Mouse (Mus musculus): ENCODE measurements around the gene Dhx57.
"Not testable (repeated sequence)": the region's sequence is repeated elsewhere in the genome, so short reads cannot be mapped to it uniquely, and the experiment has no call there.

The Dhx57 gene

DNA sequence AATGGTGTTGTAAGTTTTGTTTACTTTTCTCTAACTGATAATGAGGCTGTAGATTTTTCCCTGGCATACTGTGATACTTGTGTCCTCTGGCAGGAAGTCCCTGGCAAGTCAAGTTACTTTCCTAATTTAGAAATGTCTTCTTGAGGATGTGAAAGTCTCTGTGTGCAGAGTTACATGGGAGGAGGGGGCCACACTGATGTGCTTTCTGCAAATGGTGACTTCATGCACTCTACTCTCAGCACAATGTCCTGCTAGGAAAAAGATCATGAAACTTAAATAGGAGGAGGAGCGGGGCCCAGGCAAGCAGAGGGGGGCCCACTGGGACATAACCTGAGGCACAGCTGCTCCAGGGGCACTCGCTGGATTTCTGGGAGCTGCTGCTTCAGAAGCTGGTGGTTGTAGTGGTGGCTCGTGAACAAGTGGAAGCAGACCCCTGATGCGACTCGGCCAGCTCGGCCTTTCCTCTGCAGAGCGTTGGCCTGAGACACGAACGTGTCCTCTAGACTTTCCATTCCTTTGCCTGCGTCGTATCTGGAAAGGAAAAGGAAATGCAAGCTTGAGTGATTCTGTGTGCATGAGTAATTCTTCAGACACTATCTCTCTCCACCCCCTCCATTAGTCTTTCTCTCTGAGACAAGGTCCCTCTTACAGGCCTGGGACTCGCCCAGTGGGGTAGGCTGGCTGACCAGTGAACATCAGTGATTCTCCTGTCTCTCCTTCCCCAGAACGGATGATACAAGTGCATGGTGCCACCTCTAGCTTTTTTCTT lies 37.3 kb downstream of the Dhx57 start:
- no peak for DNase-seq

DNA sequence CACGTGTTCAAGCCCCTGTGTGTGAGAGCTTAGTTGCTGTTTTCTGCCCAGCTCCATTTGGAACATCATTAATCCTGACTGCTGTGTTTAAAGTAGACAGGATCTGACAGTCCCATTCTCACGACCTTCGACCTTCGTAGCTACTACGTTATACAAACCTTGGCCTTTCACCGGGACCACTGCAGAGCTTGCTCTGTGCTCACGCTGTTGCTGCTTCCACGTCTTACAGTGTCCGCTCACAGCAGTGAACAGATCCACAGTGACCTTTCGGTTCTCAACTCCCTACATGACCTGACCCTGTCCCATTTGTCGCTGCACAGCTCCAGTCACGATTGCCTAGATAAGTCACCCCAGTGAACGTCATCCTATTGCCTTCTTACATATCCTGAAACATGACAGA lies 47.2 kb downstream of the Dhx57 start:
- DNase-seq: no peak

GRCm38 (mm10) chr17:80241594-80241993 lies 48.7 kb downstream of the Dhx57 start:
- no peak for DNase-seq

DNA sequence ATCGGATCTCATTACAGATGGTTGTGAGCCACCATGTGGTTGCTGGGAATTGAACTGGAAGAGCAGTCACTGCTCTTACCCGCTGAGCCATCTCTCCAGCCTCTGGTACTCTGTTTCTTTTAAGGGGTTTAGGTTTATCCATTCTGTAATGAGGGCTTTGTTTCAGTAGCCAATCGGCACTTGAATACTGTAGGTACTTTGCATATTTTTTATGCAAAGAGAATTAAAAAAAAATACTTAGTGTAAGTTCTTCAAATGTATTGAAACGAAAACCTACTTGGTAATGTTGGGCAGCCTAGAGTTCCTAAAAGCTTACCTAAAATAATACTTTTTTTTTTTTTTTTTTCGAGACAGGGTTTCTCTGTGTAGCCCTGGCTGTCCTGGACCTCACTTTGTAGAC lies 52.8 kb downstream of the Dhx57 start:
- DNase-seq: no peak

DNA sequence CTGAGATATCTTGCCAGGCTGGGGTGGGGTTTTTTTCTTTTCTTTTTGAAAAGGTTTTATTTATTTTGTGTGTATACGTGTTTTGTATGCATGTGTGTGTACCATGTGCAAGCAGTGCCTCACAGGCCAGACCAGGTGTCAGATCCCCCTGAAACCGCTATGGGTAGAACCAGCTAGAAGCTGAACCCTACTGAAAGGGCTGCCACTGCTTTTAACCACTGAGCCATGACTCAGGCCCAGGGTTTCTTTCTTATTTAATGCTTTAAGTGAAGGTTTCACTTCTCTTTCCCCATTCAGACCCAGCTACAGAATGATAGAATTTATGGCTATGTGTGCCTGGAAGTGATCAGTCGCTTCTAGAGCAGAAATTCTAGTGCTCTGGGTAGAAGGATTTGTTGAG lies 53.5 kb downstream of the Dhx57 start:
- no peak for DNase-seq

DNA sequence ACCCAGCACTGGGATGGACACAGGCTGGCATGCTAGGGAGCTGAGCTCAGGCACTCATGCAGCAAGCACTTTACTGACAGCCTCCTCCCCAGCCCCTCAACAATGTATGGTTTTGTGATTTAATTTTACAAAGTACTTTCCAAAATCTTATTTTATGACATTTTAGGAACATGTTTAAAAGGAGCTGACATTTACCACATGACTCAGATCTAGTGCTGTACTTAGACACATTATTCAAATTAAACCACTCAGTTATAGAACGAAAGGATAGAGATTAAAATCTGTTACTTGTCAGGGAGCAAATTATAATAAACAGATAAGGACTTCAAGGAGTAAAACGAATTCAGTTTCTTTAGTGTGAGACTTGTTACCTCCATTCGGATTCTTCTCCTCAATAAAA lies 54.8 kb downstream of the Dhx57 start:
- DNase-seq: no peak

GRCm38 (mm10) chr17:80234376-80234775 lies 55.9 kb downstream of the Dhx57 start:
- DNase-seq: no peak

- no peak for DNase-seq
These were observed 56.4 kb downstream of the Dhx57 start for GRCm38 (mm10) chr17:80233844-80234243.

DNA sequence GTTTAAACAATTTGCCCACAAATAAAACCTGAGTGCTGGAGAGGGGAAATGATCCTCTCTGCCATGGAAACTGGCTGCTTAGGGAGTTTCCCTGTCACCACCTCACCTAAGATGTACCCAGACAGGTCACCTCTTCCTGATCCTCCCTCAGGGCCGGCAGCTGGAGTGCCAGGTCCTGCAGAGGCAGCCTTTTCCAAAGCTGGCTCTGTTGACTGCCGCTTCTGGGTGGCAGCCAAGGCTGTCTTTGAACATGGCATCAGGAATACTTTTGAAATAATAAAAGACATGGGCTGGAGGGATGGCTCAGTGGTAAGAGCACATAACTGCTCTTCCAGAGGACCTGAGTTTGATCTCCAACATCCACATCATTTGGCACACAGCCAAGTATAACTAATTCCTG lies 60.9 kb downstream of the Dhx57 start:
- DNase-seq: no peak

DNA sequence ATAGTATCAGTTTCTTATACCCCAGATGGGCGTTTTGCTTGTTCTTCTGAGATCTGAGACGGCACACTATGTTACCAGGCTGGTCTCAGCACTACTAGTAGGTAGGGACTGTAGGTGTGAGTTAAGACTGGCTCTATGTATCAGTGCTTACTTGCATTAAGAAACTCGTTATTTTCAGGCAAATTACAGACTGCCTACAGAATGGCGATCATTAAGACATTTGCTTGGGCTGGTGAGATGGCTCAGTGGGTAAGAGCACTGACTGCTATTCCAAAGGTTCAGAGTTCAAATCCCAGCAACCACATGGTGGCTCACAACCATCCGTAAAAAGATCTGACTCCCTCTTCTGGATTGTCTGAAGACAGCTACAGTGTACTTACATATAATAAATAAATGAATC lies 65.1 kb downstream of the Dhx57 start:
- DNase-seq: not testable (repeated sequence)

DNA sequence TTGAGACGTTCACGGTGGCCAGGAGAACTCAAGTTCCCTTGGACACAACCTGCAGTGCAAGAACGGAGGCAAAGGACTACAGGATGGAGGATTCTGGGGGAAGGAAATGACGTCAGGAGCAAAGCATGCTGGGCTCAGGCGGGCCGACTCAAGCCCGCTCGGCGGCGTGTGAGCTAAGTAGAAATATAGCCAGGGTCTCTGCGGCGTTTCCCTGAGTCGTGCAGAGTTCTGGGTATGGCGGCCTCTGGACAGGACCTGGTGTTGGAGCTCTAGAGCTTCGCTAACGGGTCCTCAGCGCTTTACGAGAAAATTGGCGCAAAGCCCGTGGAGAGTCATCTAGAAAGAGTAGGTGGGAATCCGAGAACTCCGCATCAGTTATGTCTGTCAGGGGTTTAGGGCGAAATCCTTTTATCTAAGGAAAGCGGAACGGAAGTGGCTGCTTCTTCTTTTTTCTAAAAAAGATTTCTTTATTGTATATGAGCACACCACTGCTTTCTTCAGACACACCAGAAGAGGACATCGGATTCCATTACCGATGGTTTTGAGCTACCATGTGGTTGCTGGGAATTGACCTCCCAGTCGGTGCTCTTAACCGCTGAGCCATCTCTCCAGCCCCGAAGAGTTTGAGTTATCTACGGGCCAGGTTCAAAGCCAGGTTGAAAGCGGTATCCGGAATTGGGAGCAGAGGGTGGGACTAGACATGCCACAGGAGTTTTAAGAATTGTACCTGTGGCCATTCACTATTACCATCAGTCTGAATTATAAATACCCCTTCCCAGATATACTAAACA lies 65.8 kb downstream of the Dhx57 start, which contains the start of gene Gemin6:
TSS of gene Gemin6 (plus strand) at position 116 of the 791 bp plus-strand sequence.
- peak; percentile 91 for DNase-seq

DNA sequence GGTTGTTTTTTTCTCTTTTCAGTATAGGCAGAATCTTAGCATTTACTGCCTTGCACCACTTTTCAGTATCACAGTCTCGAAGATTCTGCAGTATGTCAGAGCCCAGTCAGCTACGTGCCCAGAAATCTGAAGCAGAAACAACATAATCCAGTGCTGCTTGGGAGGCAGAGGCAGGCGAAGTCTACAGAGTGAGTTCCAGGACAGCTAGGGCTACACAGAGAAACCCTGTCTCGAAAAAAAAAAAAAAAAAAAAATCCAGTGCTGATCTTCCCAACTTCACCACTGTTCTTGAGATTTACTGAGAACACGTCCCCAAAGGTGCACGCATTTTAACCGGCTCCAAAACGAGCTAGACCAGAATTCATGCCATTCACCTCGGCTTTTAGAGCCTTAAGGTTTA lies 66.4 kb downstream of the Dhx57 start:
- DNase-seq: peak; percentile 7

DNA sequence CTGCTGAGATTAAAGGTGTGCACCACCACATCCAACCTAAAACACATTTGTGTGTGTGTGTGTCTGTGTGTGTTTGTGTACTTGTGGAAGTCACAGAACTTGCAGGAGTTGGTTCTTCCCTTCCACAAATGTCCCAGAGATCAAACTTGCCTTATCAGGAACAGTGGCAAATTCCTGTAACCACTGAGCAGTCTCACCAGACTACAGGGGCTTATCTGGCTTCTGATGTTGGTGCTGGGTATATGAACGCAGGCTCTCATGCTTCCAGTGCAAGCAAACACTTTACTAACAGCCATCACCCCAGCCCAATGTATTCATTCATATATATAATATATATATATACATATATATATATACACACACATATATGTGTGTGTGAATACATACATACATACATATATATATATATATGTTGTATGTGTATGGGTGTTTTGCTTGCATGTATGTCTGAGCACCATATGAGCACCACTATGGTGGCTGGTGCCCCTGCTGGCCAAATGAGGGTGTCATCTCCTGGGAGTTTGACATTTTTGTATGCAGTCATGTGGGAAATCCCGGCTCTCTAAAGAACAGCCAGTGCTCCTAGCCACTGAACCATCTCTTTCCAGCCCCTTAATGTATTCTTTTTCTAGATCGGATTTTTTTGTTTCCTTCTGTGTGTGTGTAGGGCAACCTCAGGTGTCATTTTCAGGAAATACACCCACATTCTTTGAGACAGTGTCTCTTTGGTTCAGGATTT lies 68.2 kb downstream of the Dhx57 start:
- DNase-seq: peak; percentile 29

GRCm38 (mm10) chr17:80221202-80221601 lies 69.1 kb downstream of the Dhx57 start:
- no peak for DNase-seq

GRCm38 (mm10) chr17:80220131-80220530 lies 70.1 kb downstream of the Dhx57 start:
- DNase-seq: no peak

DNA sequence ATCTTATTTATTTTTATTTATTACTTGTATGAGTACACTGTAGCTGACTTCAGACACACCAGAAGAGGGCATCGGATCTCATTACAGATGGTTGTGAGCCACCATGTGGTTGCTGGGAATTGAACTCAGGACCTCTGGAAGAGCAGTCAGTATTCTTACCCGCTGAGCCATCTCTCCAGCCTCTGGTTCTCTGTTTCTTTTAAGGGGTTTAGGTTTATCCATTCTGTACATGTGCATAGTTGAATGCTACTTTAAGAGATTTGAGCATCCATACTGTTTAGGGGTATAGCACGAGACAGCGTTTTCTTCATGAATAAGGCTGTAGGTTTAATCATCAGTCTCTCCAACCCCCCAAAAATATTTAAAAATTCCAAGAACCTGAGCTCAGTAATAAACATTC lies 76.3 kb downstream of the Dhx57 start:
- DNase-seq: not testable (repeated sequence)

DNA sequence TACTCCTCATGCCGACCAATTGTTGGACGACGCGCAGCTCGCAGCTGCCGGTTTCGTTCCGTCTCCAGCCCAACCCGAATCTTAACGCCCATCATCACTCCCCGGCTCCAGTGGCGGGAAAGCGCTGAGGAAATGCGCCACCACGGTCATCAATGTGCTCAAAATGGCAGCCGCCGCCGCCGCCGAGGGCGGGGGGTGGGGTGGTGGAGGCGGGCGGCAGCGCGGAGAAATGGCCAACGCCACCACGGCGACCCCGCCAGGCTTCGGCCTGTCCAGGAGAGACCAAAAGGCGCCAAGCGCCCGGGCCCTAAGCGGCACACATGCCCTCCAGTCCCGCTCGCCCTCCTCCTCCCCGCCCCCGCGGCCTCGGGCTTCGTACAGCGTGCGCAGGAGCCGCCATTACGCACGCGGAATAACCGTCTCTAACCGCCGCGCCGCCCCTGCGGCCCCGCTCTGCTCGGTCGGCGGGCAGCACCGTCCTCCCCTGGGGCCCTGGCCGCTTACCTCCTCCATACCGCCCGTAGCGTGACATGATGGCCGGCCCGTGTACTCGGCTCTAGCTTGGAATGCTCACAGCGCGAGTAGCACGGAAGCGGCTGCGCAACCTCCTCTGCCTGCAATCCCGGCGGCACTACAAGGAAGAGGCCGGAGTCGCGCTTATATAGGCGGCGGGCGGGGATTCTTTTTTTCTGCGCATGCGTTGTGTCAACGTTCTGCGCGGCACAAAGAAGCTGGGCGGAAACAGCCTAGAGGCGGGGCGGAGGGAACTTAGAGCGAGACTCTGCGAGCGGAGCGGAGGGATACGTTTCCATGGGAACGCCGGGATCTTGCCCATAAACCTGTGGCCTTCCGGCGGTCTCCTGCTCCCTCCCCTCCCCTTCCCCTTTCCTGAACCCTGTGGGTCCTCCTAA lies 83.3 kb downstream of the Dhx57 start, which contains the start of the genes Srsf7 and Ttc39d:
TSS of gene Srsf7 (minus strand) at position 637 of the 911 bp plus-strand sequence.
TSS of gene Ttc39d (plus strand) at position 790 of the 911 bp plus-strand sequence.
- peak; percentile 98 for DNase-seq

- DNase-seq: peak; percentile 74
These were observed 84.0 kb downstream of the Dhx57 start for GRCm38 (mm10) chr17:80206301-80206670.

GRCm38 (mm10) chr17:80205657-80206056 lies 84.6 kb downstream of the Dhx57 start:
- DNase-seq: no peak

GRCm38 (mm10) chr17:80199160-80199778 lies 91.0 kb downstream of the Dhx57 start:
- DNase-seq: no peak

- DNase-seq: no peak
These were observed 97.2 kb downstream of the Dhx57 start for GRCm38 (mm10) chr17:80193075-80193474.

Data from kidney, postnatal 14 days (tissue).